Mouse (Mus musculus) c-Kit-positive CD71-positive TER-119-positive erythroid progenitor cells, embryonic 14.5 days (primary cell): ENCODE results near the gene Olfr294.

Experiments used
- DNase-seq: peaks from one replicate; pipeline ENCODE4 v3.0.0-alpha.2; 2013; ENCODE audit warnings: low spot score

Olfr294 gene

GRCm38 (mm10) chr7:86616543-86616942 is at the start of gene Olfr294:
Gene Olfr294, minus strand, starts transcription at chr7:86616643.
- no peak for DNase-seq

- no peak for DNase-seq
These were observed 32.3 kb upstream of the Olfr294 start, which contains the start of gene Olfr293 for GRCm38 (mm10) chr7:86648761-86649160. Gene Olfr293, plus strand, starts transcription at chr7:86649061.

- DNase-seq, result no peak
These were observed 32.9 kb downstream of the Olfr294 start, which contains the start of gene Olfr295 for GRCm38 (mm10) chr7:86583562-86583961. Gene Olfr295, plus strand, starts transcription at chr7:86583862.
